Mouse (Mus musculus) left cerebral cortex, adult 11 months (tissue): ENCODE results near the gene Mthfsd.

Source experiments
- DNase-seq: peaks from one replicate; pipeline ENCODE4 v3.0.0; 2022; ENCODE audit warnings: low spot score

The Mthfsd gene

GRCm38 (mm10) chr8:121088281-121088680, 19.9 kb downstream of the Mthfsd start:
- no peak for DNase-seq

DNA sequence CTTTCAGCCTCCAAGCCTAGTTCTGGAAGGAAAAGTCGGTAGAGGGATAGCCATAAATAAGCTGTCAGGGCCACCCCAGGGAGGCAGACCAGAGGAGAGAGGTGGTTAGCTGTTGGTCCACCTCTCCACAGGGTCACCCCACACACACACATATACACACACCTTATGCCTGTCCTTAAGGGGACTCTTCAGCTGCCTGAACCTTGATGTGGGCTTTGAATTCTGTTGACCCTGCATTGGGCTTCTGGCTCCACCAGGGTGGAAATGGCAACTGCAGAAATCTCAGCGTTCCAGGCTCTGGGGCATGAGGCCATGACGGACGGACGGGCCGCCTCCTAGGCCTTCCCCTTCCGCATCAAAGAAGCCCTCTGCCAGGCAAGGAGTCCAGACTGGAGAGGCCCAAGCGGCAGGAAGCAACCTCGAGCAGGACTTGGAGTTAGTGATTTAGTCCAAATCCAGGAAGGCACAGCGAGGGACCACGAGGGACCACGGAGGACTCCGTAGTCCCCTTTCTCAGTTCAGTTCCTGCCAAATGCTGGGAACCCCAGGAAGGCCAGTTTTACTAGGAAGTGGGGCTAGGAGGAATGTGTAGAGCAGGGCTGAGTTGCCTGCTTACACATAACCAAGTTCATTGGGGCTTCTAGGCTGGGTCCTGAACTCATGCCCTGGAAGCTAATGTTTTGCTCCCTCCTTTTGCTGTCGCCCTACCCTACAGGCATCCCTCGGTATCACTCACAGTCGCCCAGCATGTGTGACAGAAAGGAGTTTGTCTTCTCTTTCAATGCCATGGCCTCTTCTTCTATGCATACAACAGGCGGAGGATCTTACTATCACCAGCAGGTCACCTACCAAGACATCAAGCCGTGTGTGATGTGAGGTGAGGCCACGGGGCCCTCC, 21.9 kb downstream of the Mthfsd start:
- DNase-seq = no peak

GRCm38 (mm10) chr8:121085561-121085960, 22.6 kb downstream of the Mthfsd start:
- DNase-seq = no peak

DNA sequence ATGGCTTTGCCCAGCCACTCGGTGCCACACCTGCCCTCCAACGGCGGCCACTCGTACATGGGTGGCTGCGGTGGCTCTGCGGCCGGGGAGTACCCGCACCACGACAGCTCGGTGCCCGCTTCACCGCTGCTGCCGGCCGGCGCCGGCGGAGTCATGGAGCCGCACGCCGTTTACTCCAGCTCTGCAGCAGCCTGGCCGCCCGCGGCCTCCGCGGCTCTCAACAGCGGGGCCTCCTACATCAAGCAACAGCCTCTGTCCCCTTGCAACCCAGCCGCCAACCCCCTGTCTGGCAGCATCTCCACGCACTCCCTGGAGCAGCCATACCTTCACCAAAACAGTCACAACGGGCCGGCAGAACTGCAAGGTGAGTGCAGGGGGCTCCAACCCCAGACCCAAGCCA, 23.2 kb downstream of the Mthfsd start:
- no peak for DNase-seq

DNA sequence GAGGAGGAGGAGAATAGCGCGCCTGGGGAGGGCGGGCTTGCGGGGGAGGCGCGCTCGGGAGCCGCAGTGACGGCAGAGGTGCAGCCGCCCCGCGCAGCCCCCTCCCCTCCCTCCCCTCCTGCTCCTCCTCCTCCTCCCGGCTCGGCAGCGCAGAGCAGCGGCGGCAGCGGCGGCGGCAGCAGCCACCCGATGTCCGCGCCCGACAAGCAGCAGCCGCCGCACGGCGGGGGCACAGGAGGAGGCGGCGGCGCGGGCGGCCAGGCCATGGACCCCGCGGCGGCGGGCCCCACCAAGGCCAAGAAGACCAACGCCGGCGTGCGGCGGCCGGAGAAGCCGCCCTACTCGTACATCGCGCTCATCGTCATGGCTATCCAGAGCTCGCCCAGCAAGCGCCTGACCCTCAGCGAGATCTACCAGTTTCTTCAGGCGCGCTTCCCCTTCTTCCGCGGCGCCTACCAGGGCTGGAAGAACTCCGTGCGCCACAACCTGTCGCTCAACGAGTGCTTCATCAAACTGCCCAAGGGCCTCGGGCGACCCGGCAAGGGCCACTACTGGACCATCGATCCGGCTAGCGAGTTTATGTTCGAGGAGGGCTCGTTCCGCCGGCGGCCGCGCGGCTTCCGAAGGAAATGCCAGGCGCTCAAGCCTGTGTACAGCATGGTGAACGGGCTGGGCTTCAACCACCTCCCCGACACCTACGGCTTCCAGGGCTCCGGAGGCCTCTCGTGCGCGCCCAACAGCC, 23.8 kb downstream of the Mthfsd start, which contains the start of gene Foxf1:
Gene Foxf1 (plus strand): TSS at position 177 of the 742 bp plus-strand sequence.
- no peak for DNase-seq

DNA sequence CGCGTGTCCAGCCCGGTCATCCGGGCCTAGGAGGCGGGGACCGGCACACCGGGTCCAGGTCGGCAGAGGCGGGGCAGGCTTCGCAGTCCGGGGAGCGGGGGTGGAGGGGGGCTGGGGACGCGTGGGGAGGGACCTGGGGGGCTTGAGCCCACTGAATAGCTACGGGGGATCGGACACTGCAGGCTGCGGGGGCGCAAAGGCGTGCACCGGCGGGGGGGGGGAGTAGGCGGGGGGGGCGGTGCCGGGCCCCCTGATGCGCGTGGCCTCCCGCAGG, 24.3 kb downstream of the Mthfsd start:
- DNase-seq = no peak

GRCm38 (mm10) chr8:121083093-121083935, 24.9 kb downstream of the Mthfsd start:
- no peak for DNase-seq

DNA sequence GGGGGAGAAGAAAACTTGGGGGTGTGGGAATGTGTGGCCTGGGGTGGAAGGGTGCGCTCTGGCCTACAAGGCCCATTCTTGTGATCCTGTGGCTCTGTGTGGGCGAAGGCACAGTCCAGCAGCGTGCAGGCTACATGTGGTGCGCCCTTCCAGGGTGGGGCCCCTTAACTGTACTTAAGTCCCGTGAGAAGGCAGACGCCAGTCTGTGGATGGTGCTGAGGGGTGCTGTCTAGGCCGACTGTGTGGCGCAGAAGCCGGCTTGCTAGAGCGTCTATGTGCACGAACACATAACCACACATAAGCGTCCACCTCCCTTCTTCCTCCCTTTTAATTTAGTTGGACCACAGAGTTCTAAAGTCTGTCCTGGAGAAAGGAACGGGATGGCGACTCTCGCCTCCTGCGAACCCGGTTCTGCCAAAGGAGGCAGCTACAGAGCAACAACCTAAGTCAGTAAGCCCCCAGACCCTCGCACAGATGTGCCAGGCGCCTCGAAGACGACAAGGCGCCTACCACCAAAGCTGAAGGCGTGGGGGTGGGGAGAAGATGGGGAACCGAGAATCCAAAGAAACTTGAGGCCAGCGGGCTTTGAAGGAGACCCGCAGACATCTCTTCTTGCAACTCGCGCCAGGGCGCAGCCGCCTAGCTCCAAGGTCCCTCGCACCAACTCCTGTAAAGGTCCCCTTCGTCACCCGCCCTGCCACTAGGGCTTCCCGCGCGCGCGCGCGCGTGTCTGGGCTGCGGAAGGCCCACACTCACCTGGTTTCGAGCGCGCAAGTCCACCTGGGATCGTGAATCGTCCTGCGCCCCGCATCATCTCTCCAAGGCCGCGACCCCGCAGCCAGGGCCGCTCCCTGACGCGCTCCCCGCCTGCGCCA, 25.7 kb downstream of the Mthfsd start:
- DNase-seq = no peak

- DNase-seq = no peak
Measured at GRCm38 (mm10) chr8:121081398-121081797, 26.8 kb downstream of the Mthfsd start.

GRCm38 (mm10) chr8:121080361-121081090, 27.7 kb downstream of the Mthfsd start:
- DNase-seq = no peak

DNA sequence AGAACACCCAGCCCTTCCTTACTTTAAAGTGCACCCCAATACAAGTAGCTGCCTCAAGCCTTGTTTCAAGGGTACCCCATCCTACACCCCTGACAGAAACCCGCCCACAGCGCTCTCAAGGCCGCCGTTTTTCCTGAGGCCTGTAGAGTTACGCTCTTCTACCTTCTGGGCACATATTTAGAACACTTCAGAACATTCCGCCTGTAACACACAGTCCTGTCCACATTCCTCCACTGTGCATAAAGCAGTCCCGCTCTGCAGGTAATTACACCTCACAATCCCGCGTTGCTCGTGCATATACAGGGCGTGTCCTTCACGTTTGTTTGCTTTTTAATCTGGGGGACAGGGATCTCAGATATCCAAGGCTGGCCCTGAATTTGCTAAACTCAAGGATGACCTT, 28.2 kb downstream of the Mthfsd start:
- no peak for DNase-seq

DNA sequence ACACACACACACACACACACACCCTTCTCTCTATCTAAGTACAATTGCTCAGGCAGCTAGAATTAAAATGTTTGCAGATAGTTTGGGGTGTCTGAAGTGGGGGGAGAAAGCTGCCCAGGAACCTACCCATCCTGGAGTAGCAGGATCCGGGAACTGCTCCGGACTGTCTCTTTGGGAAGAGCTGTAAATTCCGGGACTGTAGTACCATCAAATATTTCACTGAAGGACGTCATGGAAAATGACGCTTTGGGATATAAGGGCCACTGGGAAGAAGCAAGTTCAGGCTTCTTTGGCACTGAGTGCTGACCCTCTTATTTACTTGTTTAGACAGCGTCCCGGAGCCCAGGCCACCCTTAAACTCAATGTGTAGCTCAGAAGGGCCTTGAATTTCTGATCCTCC, 29.0 kb downstream of the Mthfsd start:
- no peak for DNase-seq

DNA sequence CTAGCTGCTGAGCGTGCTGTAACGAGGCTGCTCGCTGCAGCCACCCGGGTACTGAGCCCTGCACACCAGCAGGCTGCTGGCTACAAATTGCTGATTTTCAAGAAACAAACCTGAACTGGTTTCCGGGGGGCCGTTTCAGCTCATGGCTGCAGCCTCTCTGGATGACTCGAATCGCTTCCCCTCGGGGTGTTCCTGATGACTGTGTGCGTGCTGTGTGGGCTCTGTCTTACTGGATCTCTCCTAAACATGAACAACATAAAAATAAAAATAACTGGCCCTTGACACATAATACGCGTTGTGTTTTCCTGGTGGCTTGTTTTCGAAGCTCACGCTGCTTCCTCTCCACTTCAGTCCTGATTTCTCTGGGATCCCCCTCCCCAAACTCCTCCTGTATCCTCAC, 29.5 kb downstream of the Mthfsd start:
- DNase-seq = no peak

DNA sequence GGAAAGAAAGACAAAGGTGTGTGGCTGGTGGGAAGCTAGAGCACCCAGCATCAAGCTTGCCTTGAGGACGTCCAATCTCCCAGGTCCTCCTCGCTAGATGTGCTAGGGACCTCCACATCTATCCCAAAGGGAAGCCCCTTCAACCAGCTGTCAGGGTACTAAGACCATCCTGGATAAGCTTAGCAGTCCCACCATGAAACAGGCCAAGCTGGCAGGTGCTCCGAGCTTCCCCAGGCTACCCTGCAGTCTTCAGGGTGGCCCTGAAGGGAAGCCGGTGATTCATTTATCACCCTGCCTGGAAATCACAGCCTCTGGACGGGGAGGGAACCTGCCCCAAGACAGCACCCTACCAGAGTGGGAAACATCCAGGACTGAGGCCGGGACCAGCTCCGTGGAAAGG, 31.6 kb downstream of the Mthfsd start:
- no peak for DNase-seq

GRCm38 (mm10) chr8:121075936-121076335, 32.3 kb downstream of the Mthfsd start:
- no peak for DNase-seq

GRCm38 (mm10) chr8:121074848-121075145, 33.4 kb downstream of the Mthfsd start:
- DNase-seq = no peak

DNA sequence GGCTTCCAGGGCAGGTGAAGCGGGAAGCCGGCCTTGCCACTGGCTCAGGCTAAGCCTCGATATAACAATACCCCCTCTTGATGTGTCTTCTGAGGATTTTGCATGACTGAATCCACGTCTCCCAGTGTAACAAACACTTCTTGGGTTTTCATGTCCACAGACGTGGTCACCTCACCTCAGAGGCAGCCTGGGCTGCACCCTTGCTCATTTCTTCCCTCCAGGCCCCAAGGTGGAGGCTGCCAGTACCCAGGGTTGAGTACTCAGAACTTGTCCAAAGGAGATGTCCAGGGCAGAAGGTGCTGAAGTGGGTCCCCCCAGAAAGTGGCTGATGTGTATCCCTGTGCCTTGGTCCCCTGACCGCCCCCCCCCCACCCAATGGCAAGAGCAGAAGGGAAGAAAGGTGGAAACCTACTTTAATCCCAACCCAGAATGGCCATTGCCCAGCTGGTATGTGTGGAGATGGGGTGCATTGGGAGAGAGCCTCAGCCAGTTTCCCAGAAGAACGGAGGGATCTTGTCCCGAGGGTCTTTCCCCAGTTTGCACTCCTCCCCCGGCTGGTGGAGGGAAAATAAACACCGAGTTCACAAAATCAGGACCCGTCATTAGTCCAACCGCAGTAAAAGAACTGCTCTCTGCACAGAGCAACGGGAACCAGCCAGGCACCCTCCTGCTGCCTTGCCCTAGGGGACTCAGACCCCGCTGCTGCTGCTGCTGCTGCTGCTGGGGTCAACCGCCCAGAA, 33.9 kb downstream of the Mthfsd start:
- no peak for DNase-seq

DNA sequence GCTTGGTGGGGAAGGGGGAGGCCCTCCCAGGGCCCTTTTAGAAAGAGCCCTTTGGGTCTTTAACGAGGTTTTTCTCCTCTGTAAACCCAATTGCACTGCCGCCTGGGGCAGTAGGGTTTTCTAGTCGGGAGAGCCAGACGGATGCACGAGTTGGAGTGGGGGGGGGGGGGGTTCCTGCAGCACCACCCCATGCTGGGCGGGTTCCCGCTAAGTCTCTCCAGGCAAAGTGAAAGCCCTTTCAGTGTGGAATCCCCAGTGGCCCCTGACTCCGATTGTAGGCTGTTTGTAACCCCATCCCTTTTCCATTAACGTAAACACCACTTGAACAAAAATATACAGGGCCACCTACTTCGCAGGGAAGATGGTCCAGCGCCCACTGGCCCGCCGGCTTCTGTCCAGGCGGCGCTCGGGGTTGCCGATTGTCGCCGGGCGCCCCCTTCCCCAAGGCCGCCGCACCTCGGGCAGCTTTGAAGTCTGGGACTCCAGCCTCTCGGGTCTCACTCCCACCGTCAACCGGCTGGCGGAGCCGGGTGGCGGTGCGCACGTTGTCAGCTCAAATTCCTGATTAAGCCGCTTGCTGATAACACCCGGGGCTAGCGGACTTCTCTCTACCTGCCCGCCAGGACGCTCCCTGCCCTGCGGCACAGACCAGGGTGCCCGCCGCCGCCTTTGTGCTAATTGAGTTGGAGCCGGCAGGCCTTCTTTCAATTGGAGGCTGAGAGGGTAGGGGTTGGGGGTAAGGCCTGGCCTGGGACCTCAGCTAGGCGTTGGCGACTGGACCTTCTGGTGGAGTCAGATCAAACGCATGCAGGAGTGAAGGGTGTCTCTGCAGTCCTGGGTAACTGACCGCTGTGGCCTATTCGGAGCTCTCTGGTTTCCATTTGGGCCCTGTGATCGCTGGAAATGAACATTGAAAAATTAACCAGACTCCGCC, 34.8 kb downstream of the Mthfsd start:
- no peak for DNase-seq

GRCm38 (mm10) chr8:121072406-121073130, 35.6 kb downstream of the Mthfsd start:
- no peak for DNase-seq
